Mouse (Mus musculus): Measurements from ENCODE around the gene Sema5a. TPM values are rescaled to one million over a fixed set of nuclear protein-coding genes. Genes with fewer than 3 reads are reported as not detected.

Sema5a gene
- total and polyA plus RNA-seq, 2 experiments from 2014 or later = 8.8 to 40.0 TPM

DNA sequence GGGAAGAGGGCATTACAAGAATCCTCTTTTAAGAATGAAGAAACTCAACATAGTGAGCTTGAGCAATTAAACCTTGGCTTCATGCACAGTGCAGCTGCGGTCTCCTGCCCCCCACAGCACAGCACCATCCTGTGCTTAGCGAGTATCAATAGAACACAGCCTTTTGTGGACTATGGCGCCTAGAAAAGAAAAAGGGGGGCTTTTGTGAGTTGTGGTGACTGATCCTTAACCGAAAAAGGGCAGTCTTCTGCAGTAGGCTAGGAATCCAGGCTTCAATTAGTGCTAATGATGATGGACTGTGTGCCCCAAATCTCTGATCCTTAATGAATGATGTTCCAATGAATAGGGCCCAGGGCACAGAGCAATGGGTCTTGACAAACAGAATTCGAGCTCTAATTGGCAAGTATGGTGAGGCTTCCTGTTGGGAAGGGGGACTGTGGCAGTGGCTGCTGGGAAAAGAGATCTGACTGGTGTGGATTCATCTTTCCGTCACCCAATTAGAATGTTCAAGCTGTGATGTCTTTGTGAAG is 324.3 kb downstream of the Sema5a start:
- Histone ChIP-seq H3K4me3 (ENCODE audit: low read length) (no peak overlapping the region), H3K9me3 (ENCODE audit: low read length) (no peaks in the 10 kb centered on the region), H3K9ac (replicated peaks; ENCODE audit: low read length) (no peak overlapping the region), H3K4me2 (ENCODE audit: low read depth, low read length) (no peak overlapping the region), H3K27me3 (ENCODE audit: insufficient read depth, low read length) (no peaks in the 10 kb centered on the region), H3K27ac (no peak overlapping the region), H3K36me3 (ENCODE audit: insufficient read depth, low read length) (no peaks in the 10 kb centered on the region), H3K4me1 (ENCODE audit: insufficient read depth, low read length) (no peaks in the 10 kb centered on the region)
- ATAC-seq (peak; percentile 7; the same call in 1 of the 2 replicates), DNase-seq (ENCODE audit: low spot score) (no peak)
- 32% methylated on average over 6 of the region's 6 CpGs for WGBS
- no peak for TF ChIP-seq CTCF (IDR thresholded peaks at IDR 0.05; ENCODE audit: low read depth)

GRCm38 (mm10) chr15:32574327-32574726 is 329.7 kb downstream of the Sema5a start:
- DNase-seq (ENCODE audit: low spot score) = peak; percentile 64

GRCm38 (mm10) chr15:32575212-32575611 is 330.6 kb downstream of the Sema5a start:
- H3K9ac ChIP-seq (replicated peaks; ENCODE audit: low read length) = no peak overlapping the region

More at GRCm38 (mm10) chr15:32574327-32574726, 329.7 kb downstream of the Sema5a start:
- ATAC-seq = peak; percentile 73
- no peak overlapping the region for H3K27ac ChIP-seq
- WGBS = 69% methylated on average over 6 of the region's 6 CpGs
- H3K36me3 ChIP-seq (ENCODE audit: insufficient read depth, low read length) = no peaks in the 10 kb centered on the region
- no peaks in the 10 kb centered on the region for H3K27me3 ChIP-seq (ENCODE audit: insufficient read depth, low read length)
- no peaks in the 10 kb centered on the region for H3K9me3 ChIP-seq (ENCODE audit: low read length)
- no peak overlapping the region for H3K9ac ChIP-seq (replicated peaks; ENCODE audit: low read length)
- no peak overlapping the region for H3K4me2 ChIP-seq (ENCODE audit: low read depth, low read length)
- no peak overlapping the region for H3K4me3 ChIP-seq (ENCODE audit: low read length)
- TF ChIP-seq CTCF (IDR thresholded peaks at IDR 0.05; ENCODE audit: low read depth) = no peak
- H3K4me1 ChIP-seq (ENCODE audit: insufficient read depth, low read length) = no peaks in the 10 kb centered on the region

DNA sequence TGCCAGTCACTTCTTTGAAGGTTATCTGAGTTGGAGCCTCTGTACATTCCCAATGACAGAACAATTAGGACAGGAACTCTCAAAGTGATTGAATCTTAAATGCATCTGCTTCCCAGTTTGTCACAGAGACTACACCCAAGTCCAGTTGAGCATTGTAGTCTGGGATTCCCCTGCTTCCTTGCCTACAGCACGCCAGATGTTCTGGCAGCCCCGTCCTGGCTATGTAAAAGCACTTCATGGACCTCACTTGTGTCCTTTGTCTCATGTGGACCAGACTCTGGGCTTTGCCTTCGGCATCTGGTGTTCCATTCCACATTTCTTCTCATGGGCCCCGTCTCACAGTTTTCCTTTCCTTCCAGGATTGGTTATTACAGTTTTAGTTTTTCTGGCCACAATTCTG is 334.7 kb downstream of the Sema5a start:
- H3K9ac ChIP-seq (replicated peaks; ENCODE audit: low read length) = no peak overlapping the region
- no peak for TF ChIP-seq CTCF (IDR thresholded peaks at IDR 0.05; ENCODE audit: low read depth)
- H3K27me3 ChIP-seq (ENCODE audit: insufficient read depth, low read length) = no peaks in the 10 kb centered on the region
- no peaks in the 10 kb centered on the region for H3K36me3 ChIP-seq (ENCODE audit: insufficient read depth, low read length)
- no peak overlapping the region for H3K4me2 ChIP-seq (ENCODE audit: low read depth, low read length)
- no peaks in the 10 kb centered on the region for H3K4me1 ChIP-seq (ENCODE audit: insufficient read depth, low read length)
- WGBS = 88% methylated on average over 4 of the region's 4 CpGs
- no peaks in the 10 kb centered on the region for H3K9me3 ChIP-seq (ENCODE audit: low read length)
- no peak overlapping the region for H3K27ac ChIP-seq
- no peak for DNase-seq (ENCODE audit: low spot score)
- no peak overlapping the region for H3K4me3 ChIP-seq (ENCODE audit: low read length)
- ATAC-seq = no peak

More at GRCm38 (mm10) chr15:32575212-32575611, 330.6 kb downstream of the Sema5a start:
- no peaks in the 10 kb centered on the region for H3K4me1 ChIP-seq (ENCODE audit: insufficient read depth, low read length)
- no peak overlapping the region for H3K27ac ChIP-seq
- H3K4me2 ChIP-seq (ENCODE audit: low read depth, low read length) = no peak overlapping the region
- 74% methylated on average over 2 of the region's 2 CpGs for WGBS
- no peak overlapping the region for H3K4me3 ChIP-seq (ENCODE audit: low read length)
- H3K27me3 ChIP-seq (ENCODE audit: insufficient read depth, low read length) = no peaks in the 10 kb centered on the region
- no peaks in the 10 kb centered on the region for H3K9me3 ChIP-seq (ENCODE audit: low read length)
- no peaks in the 10 kb centered on the region for H3K36me3 ChIP-seq (ENCODE audit: insufficient read depth, low read length)
- DNase-seq (ENCODE audit: low spot score) (no peak), ATAC-seq (no peak)
- TF ChIP-seq CTCF (IDR thresholded peaks at IDR 0.05; ENCODE audit: low read depth) = no peak

DNA sequence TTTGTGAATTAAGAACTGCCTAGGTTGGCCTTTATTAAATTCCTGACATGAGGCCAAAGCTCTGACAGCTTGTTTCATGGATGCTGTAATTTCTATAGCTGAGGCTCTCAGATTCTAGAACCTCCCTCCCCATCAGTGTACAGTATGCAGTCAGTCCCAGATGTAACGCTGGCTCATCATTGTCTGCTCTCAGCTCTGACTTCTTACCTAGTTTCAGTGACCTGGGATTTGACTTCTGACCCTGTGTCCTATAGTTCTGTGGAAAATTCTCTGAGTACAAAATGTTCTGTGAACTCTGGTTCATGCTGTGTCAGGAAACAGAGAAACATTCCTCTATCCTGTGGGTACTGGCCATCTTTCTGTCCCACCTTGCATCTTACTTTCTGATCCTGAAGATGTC is 346.0 kb downstream of the Sema5a start:
- no peaks in the 10 kb centered on the region for H3K36me3 ChIP-seq (ENCODE audit: insufficient read depth, low read length)
- TF ChIP-seq CTCF (IDR thresholded peaks at IDR 0.05; ENCODE audit: low read depth) = no peak
- H3K4me3 ChIP-seq (ENCODE audit: low read length) = no peak overlapping the region
- no peaks in the 10 kb centered on the region for H3K27me3 ChIP-seq (ENCODE audit: insufficient read depth, low read length)
- ATAC-seq (no peak), DNase-seq (ENCODE audit: low spot score) (no peak)
- H3K27ac ChIP-seq = no peak overlapping the region
- H3K9ac ChIP-seq (replicated peaks; ENCODE audit: low read length) = no peak overlapping the region
- 59% methylated on average over 1 of the region's 1 CpGs for WGBS
- H3K4me1 ChIP-seq (ENCODE audit: insufficient read depth, low read length) = no peaks in the 10 kb centered on the region
- no peak overlapping the region for H3K4me2 ChIP-seq (ENCODE audit: low read depth, low read length)
- H3K9me3 ChIP-seq (ENCODE audit: low read length) = no peaks in the 10 kb centered on the region

DNA sequence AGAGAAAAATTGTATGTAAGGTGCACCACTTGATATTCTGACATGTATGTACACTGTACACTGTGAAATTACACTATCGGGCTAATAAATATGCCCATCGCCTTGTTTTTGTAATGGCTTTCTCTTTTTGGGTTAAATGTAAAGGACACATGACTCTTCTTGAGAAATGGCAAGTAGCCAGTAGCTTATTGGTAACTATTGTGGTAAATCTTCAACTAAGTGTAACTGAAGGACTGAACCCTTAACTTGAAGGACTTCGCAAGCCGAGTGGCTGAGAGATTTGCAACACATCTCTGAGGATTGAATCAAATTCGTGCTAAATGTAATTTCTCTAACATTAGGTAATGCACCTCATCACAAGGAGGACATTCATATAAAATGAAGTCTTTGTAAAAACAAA is 349.1 kb downstream of the Sema5a start:
- Histone ChIP-seq H3K36me3 (ENCODE audit: insufficient read depth, low read length) (no peaks in the 10 kb centered on the region), H3K9me3 (ENCODE audit: low read length) (no peaks in the 10 kb centered on the region), H3K4me3 (ENCODE audit: low read length) (no peak overlapping the region), H3K9ac (replicated peaks; ENCODE audit: low read length) (no peak overlapping the region), H3K4me2 (ENCODE audit: low read depth, low read length) (no peak overlapping the region), H3K27ac (no peak overlapping the region), H3K4me1 (ENCODE audit: insufficient read depth, low read length) (no peaks in the 10 kb centered on the region), H3K27me3 (ENCODE audit: insufficient read depth, low read length) (no peaks in the 10 kb centered on the region)
- WGBS = 95% methylated on average over 5 of the region's 5 CpGs
- DNase-seq (ENCODE audit: low spot score) (no peak), ATAC-seq (no peak)
- TF ChIP-seq CTCF (IDR thresholded peaks at IDR 0.05; ENCODE audit: low read depth) = no peak

- H3K4me1 ChIP-seq (ENCODE audit: insufficient read depth, low read length) = no peaks in the 10 kb centered on the region
- no peak overlapping the region for H3K27ac ChIP-seq
- H3K9me3 ChIP-seq (ENCODE audit: low read length) = no peaks in the 10 kb centered on the region
- H3K27me3 ChIP-seq (ENCODE audit: insufficient read depth, low read length) = no peaks in the 10 kb centered on the region
- WGBS = 78% methylated on average over 6 of the region's 6 CpGs
- H3K36me3 ChIP-seq (ENCODE audit: insufficient read depth, low read length) = no peaks in the 10 kb centered on the region
- no peak overlapping the region for H3K9ac ChIP-seq (replicated peaks; ENCODE audit: low read length)
- no peak for ATAC-seq
- H3K4me3 ChIP-seq (ENCODE audit: low read length) = no peak overlapping the region
- TF ChIP-seq CTCF (IDR thresholded peaks at IDR 0.05; ENCODE audit: low read depth) = no peak
- no peak overlapping the region for H3K4me2 ChIP-seq (ENCODE audit: low read depth, low read length)
- no peak for DNase-seq (ENCODE audit: low spot score)
Measured at GRCm38 (mm10) chr15:32596574-32596973, 352.0 kb downstream of the Sema5a start.

Data from hindbrain, postnatal 0 days (tissue).